Mouse (Mus musculus) heart, postnatal 0 days (tissue): ENCODE data around the gene Dmrtb1.

Source experiments
- CTCF ChIP-seq: IDR thresholded peaks from 2 replicates; pipeline ENCODE4 v1.5.1; 2016; ENCODE audit warnings: antibody characterized with exemption, control low read depth, low read depth
- EP300 ChIP-seq: IDR thresholded peaks from 2 replicates; pipeline ENCODE4 v1.6.1; 2016; ENCODE audit warnings: antibody characterized with exemption, low read depth

DNA sequence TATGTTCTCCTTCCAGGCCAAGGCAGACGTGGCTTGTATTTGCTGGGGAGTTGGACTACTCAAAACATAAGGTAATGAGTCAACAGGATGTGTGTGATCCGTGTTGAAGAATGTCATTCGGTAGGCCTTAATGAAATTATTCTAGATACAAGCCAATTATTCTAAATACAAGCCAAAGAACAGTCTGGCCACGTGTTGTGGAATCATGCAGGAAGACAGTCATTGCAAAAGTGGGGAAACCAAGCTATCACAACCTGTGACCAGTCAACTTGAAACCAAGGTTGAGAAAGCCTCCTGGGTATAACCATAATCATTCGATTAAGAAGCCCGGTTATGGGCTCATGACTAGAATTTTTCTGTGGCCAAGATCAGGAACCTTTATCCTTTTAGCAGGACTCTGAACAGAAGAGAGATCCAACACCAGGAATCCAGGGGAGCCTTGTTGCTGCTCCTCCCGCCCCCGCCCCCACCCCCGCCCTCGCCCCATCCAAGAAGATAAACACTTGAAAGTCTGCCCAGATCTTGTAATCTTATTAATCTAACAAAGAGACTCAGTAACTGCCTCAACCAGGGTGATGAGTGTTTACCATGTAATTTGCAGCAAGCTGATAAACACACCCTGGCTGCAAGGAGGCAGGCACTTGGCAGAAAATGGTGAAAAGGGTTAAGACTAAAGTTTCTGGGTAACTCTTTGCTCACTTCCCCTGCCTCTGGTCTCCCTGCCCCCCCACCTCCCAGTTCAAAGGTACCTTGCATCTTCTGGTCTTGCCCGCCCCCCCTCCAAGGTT lies 36.2 kb upstream of the Dmrtb1 start:
- no peak for TF ChIP-seq CTCF
- no peak for TF ChIP-seq EP300
